Mouse (Mus musculus): ENCODE data around the gene Terb1. TPM values are rescaled to one million over a fixed set of nuclear protein-coding genes. Genes with fewer than 3 reads are reported as not detected.

Gene Terb1
- polyA plus RNA-seq, 1 experiment from 2014 or later, result 0.38 TPM

DNA sequence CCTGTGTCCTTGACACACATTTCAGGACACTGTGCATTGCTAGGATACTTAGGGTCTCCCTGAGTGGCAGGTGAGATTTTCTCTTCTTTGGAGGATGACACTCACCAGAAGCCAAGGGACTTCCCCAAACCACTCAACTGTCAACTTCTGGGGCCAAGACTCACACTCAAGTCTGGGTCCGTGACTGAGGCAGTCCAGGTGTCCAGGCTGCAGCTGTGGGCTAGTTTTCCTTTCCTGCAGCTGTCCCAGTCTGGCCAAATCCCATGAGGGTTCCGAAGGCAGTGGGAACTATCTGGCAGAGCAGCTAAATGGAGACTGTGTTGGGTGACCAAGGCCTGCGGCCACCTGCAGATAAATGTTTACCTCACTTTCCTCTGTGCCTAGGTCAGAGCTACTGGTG is 97.7 kb downstream of the Terb1 start:
- ATAC-seq (ENCODE audit: low FRiP score, low TSS enrichment) (no peak), DNase-seq (no peak)
- WGBS, result 80% methylated on average over 3 of the region's 3 CpGs
- H3K9ac ChIP-seq (replicated peaks; ENCODE audit: low read length), result no peak overlapping the region
- H3K9me3 ChIP-seq (ENCODE audit: control insufficient read depth, low read length), result no peaks in the 10 kb centered on the region
- no peaks in the 10 kb centered on the region for H3K4me1 ChIP-seq (ENCODE audit: control insufficient read depth, insufficient read depth, low read length)
- H3K27me3 ChIP-seq (ENCODE audit: control insufficient read depth, insufficient read depth, low read length), result no peaks in the 10 kb centered on the region
- peaks cover 5% of the 10 kb centered on the region for H3K36me3 ChIP-seq (ENCODE audit: control insufficient read depth, insufficient read depth, low read length)
- H3K27ac ChIP-seq (replicated peaks; ENCODE audit: low read depth, low read length), result no peak overlapping the region
- H3K4me3 ChIP-seq (replicated peaks; ENCODE audit: low read depth, low read length), result no peak overlapping the region
- H3K4me2 ChIP-seq (ENCODE audit: low read length), result no peak overlapping the region

- Histone ChIP-seq H3K4me1 (ENCODE audit: control insufficient read depth, insufficient read depth, low read length) (no peaks in the 10 kb centered on the region), H3K36me3 (ENCODE audit: control insufficient read depth, insufficient read depth, low read length) (peaks cover 4% of the 10 kb centered on the region), H3K9ac (replicated peaks; ENCODE audit: low read length) (no peak overlapping the region), H3K27ac (replicated peaks; ENCODE audit: low read depth, low read length) (no peak overlapping the region), H3K9me3 (ENCODE audit: control insufficient read depth, low read length) (no peaks in the 10 kb centered on the region), H3K4me2 (ENCODE audit: low read length) (no peak overlapping the region), H3K4me3 (replicated peaks; ENCODE audit: low read depth, low read length) (no peak overlapping the region), H3K27me3 (ENCODE audit: control insufficient read depth, insufficient read depth, low read length) (no peaks in the 10 kb centered on the region)
- ATAC-seq (ENCODE audit: low FRiP score, low TSS enrichment) (no peak), DNase-seq (no peak)
- WGBS, result 93% methylated on average over 3 of the region's 3 CpGs
Measured at GRCm38 (mm10) chr8:104411468-104411867, 98.2 kb downstream of the Terb1 start.

DNA sequence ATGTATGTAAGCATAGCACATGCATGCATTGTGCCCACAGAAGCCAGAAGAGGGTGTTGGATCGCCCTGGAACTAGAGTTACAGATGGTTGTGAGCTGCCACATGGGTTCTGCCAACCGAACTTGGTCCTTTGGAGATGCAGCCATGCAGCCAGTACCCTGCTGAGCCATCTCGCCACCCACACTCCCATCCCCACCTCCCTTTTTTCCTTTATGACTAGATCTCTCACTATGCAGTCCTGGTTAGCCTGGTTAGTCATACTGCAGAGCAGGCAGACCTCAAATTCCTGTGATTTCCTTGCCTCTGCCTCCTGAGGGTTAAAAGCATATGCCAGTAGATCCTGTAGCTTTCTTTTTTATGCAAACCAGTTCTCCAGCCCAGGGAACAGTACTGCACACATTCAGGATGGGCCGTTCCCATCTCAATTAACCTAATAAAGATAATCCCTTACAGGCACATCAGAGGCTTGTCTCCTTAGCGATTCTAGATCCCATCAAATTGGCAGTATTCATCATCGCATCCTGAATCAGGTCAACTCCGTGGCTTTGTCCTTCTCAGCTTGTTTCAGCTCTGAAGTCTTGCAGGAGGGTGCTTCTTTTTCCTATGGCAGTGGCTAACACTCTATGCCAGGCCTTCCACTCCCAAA is 99.0 kb downstream of the Terb1 start:
- Histone ChIP-seq H3K27ac (replicated peaks; ENCODE audit: low read depth, low read length) (0 out of 2 replicates have a peak overlapping the region, but pooled peaks have one; percentile 26), H3K9ac (replicated peaks; ENCODE audit: low read length) (no peak overlapping the region), H3K9me3 (ENCODE audit: control insufficient read depth, low read length) (no peaks in the 10 kb centered on the region), H3K36me3 (ENCODE audit: control insufficient read depth, insufficient read depth, low read length) (peaks cover 4% of the 10 kb centered on the region), H3K4me1 (ENCODE audit: control insufficient read depth, insufficient read depth, low read length) (no peaks in the 10 kb centered on the region), H3K4me3 (replicated peaks; ENCODE audit: low read depth, low read length) (no peak overlapping the region), H3K4me2 (ENCODE audit: low read length) (no peak overlapping the region), H3K27me3 (ENCODE audit: control insufficient read depth, insufficient read depth, low read length) (no peaks in the 10 kb centered on the region)
- WGBS, result 36% methylated on average over 7 of the region's 7 CpGs
- ATAC-seq (ENCODE audit: low FRiP score, low TSS enrichment) (no peak), DNase-seq (no peak)

DNA sequence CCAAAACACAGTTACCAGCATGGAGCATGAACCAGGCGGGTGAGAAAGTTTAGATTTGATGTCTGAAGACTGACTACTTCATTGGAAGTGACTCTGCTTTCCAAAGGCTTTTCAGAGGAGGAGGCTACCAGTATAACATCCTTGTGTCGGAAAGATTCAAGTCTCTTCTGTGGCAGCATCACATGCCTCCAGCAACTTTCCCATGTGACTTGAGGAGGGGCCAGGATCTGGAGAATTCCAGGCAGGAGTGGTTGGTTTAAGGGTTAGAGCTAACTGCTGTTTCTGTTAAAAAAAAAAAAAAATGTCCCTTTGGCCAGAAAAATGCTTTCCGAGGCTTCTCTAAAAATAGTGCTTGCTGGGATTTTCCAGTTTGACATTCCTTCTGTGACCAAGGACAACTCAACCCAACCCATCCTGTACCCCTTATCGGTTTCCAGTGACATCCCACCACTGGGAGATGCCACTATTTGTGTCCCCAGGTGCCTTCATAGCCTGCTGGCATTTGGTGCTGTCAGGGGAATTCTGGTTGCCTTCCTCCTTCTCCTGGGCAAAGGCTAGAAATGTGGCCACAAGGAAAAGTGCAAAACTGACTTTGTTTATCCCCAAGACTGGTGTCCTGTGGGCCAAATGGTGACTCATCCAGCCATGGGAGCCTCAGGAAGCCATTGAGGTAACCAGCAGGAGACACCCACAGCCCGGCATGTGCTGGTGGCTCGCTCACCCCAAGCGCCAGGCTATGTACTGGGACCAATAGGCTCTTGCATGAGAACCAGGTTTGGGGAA is 101.2 kb downstream of the Terb1 start:
- Histone ChIP-seq H3K27me3 (ENCODE audit: control insufficient read depth, insufficient read depth, low read length) (no peaks in the 10 kb centered on the region), H3K4me1 (ENCODE audit: control insufficient read depth, insufficient read depth, low read length) (no peaks in the 10 kb centered on the region), H3K4me3 (replicated peaks; ENCODE audit: low read depth, low read length) (no peak overlapping the region), H3K9ac (replicated peaks; ENCODE audit: low read length) (no peak overlapping the region), H3K9me3 (ENCODE audit: control insufficient read depth, low read length) (no peaks in the 10 kb centered on the region), H3K4me2 (ENCODE audit: low read length) (no peak overlapping the region), H3K36me3 (ENCODE audit: control insufficient read depth, insufficient read depth, low read length) (no peaks in the 10 kb centered on the region), H3K27ac (replicated peaks; ENCODE audit: low read depth, low read length) (no peak overlapping the region)
- WGBS, result 93% methylated on average over 7 of the region's 7 CpGs
- ATAC-seq (ENCODE audit: low FRiP score, low TSS enrichment), result no peak
- DNase-seq, result no peak

GRCm38 (mm10) chr8:104406340-104407128 is 103.2 kb downstream of the Terb1 start:
- ATAC-seq (ENCODE audit: low FRiP score, low TSS enrichment), result no peak
- H3K4me1 ChIP-seq (ENCODE audit: control insufficient read depth, insufficient read depth, low read length), result no peaks in the 10 kb centered on the region
- H3K9ac ChIP-seq (replicated peaks; ENCODE audit: low read length), result no peak overlapping the region
- H3K4me3 ChIP-seq (replicated peaks; ENCODE audit: low read depth, low read length), result no peak overlapping the region
- no peaks in the 10 kb centered on the region for H3K9me3 ChIP-seq (ENCODE audit: control insufficient read depth, low read length)
- no peaks in the 10 kb centered on the region for H3K36me3 ChIP-seq (ENCODE audit: control insufficient read depth, insufficient read depth, low read length)
- WGBS, result 86% methylated on average over 6 of the region's 6 CpGs
- H3K4me2 ChIP-seq (ENCODE audit: low read length), result no peak overlapping the region
- no peak for DNase-seq
- H3K27ac ChIP-seq (replicated peaks; ENCODE audit: low read depth, low read length), result no peak overlapping the region
- H3K27me3 ChIP-seq (ENCODE audit: control insufficient read depth, insufficient read depth, low read length), result no peaks in the 10 kb centered on the region

GRCm38 (mm10) chr8:104405430-104406187 is 104.1 kb downstream of the Terb1 start:
- no peak overlapping the region for H3K9ac ChIP-seq (replicated peaks; ENCODE audit: low read length)
- no peak for DNase-seq
- no peak overlapping the region for H3K4me2 ChIP-seq (ENCODE audit: low read length)
- H3K27ac ChIP-seq (replicated peaks; ENCODE audit: low read depth, low read length), result no peak overlapping the region
- no peak for ATAC-seq (ENCODE audit: low FRiP score, low TSS enrichment)
- no peaks in the 10 kb centered on the region for H3K27me3 ChIP-seq (ENCODE audit: control insufficient read depth, insufficient read depth, low read length)
- no peak overlapping the region for H3K4me3 ChIP-seq (replicated peaks; ENCODE audit: low read depth, low read length)
- H3K4me1 ChIP-seq (ENCODE audit: control insufficient read depth, insufficient read depth, low read length), result no peaks in the 10 kb centered on the region
- H3K36me3 ChIP-seq (ENCODE audit: control insufficient read depth, insufficient read depth, low read length), result no peaks in the 10 kb centered on the region
- H3K9me3 ChIP-seq (ENCODE audit: control insufficient read depth, low read length), result no peaks in the 10 kb centered on the region
- WGBS, result 83% methylated on average over 15 of the region's 15 CpGs

GRCm38 (mm10) chr8:104403596-104403995 is 106.1 kb downstream of the Terb1 start:
- H3K4me2 ChIP-seq (ENCODE audit: low read length), result no peak overlapping the region
- WGBS, result 72% methylated on average over 3 of the region's 3 CpGs
- ATAC-seq (ENCODE audit: low FRiP score, low TSS enrichment), result no peak
- H3K27me3 ChIP-seq (ENCODE audit: control insufficient read depth, insufficient read depth, low read length), result no peaks in the 10 kb centered on the region
- H3K9me3 ChIP-seq (ENCODE audit: control insufficient read depth, low read length), result no peaks in the 10 kb centered on the region
- H3K4me3 ChIP-seq (replicated peaks; ENCODE audit: low read depth, low read length), result no peak overlapping the region
- no peaks in the 10 kb centered on the region for H3K4me1 ChIP-seq (ENCODE audit: control insufficient read depth, insufficient read depth, low read length)
- H3K27ac ChIP-seq (replicated peaks; ENCODE audit: low read depth, low read length), result no peak overlapping the region
- DNase-seq, result no peak
- H3K9ac ChIP-seq (replicated peaks; ENCODE audit: low read length), result no peak overlapping the region
- H3K36me3 ChIP-seq (ENCODE audit: control insufficient read depth, insufficient read depth, low read length), result no peaks in the 10 kb centered on the region
